Mouse (Mus musculus): ENCODE results near the gene Nckipsd.

The Nckipsd gene

DNA sequence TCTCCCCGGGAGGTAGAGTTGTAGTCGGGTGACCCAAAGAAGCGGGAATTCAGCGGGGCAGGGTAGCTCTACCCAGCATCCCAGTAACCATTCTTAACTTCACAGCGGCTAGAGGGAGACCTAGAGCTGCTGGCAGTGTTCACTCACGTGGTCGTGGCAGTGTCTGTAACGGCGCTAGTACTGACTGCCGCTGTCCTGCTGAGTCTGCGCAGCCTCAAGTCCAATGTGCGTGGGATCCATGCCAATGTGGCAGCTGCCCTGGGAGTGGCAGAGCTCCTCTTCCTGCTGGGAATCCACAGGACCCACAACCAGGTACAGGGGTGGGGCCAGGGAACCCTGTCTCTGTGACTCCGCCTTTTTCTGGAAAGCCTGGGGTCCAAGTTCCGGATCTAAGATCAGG is 34.8 kb downstream of the Nckipsd start:
- no peak for DNase-seq (ENCODE audit: extremely low read depth, insufficient read length, low spot score)

DNA sequence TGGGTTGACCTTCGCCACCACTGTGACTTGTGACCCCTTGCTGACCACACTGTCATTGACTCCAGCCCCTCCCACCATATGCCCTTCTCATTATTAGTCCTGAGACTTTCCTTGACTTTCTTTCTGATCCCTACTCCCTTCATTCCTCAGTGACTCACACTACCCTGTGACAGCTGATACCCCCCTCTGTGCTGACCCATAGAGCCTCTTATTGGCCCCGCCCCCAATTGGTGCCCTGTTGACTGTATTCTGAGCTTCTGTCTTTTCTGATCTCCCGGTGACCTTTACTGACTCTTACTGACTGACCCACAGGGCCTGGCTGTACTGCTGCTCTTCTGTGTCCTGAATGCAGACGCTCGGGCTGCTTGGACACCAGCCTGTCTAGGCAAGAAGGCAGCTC is 37.2 kb downstream of the Nckipsd start:
- DNase-seq (ENCODE audit: extremely low read depth, insufficient read length, low spot score) = no peak

DNA sequence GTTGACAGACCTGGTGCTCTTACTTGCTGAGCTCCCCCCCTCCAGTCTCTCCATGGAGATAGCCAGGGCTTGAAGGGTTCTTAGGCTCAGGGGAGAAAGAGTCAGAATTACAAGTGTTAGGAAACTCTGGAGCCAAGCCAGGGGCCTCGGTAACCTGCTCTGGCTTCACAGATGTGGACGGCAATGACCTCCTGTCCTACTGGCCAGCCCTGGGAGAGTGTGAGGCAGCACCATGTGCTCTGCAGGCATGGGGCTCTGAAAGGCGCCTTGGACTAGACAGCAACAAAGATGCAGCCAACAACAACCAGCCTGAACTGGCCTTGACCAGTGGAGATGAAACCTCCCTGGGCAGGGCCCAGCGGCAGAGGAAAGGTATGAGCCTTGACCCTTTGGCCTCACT is 39.2 kb downstream of the Nckipsd start:
- no peak for DNase-seq (ENCODE audit: extremely low read depth, insufficient read length, low spot score)

DNA sequence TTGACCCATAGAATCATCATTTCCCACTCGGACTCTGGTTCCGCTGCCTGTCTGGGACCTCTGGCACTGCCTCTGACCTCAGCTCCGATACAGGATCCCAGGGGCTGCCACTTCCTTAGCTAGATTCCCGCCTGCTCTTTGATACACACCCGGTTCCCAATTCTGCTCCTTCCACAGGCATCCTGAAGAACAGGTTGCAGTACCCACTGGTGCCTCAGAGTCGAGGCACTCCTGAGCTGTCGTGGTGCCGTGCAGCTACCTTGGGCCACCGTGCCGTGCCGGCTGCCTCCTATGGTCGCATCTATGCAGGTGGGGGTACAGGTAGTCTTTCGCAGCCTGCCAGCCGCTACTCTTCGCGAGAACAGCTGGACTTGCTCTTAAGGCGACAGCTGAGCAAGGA is 40.3 kb downstream of the Nckipsd start:
- no peak for DNase-seq (ENCODE audit: extremely low read depth, insufficient read length, low spot score)

DNA sequence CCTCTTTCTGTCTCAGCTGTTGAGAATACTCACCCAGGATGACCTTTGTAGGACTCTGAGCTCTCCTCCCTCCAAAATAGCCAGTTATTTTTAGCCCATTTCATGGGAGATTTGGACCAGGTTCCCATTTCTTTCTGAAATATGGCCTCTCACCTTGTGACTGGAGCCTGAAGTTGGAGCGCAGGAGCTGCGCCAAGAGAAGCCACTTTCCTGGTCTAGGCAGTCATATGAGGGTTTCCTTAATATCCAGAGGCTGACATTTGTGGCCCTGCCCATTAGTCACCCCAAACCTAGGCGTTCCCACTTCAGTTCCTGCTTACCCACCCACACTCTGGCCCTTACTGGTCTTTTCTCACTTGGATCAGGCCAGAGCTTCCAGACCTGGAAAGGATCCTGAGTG is 44.8 kb downstream of the Nckipsd start, which contains the start of gene Slc26a6:
Gene Slc26a6, plus strand, starts transcription at position 308 of the 400 bp plus-strand sequence.
- no peak for DNase-seq (ENCODE audit: extremely low read depth, insufficient read length, low spot score)

- DNase-seq (ENCODE audit: extremely low read depth, insufficient read length, low spot score) = peak; percentile 95
Observed at GRCm38 (mm10) chr9:108853635-108854240, 45.6 kb downstream of the Nckipsd start.

DNA sequence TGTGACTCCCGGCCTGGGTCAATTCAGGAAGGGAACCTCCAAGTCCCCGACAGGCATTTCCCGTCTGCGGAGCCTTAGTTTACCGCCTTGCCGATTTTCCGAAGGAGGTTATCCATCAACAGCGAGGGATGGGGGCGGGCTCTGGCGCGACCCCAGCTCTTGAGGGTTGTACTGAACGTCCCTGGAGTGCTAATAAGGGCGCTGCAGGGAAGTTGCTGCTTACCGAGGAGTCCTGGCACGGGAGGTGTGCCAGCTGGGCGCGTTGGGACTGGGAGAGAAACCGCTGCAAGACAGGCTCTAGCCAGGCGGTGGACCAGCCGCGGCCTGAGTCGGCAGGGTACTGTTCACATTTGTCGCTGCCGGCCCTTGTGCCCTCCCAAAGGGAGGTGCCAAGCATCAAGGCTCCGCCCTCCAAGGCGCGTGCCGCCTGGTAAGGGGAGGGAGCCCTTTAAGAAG is 46.1 kb downstream of the Nckipsd start:
- DNase-seq (ENCODE audit: extremely low read depth, insufficient read length, low spot score) = peak; percentile 95

DNA sequence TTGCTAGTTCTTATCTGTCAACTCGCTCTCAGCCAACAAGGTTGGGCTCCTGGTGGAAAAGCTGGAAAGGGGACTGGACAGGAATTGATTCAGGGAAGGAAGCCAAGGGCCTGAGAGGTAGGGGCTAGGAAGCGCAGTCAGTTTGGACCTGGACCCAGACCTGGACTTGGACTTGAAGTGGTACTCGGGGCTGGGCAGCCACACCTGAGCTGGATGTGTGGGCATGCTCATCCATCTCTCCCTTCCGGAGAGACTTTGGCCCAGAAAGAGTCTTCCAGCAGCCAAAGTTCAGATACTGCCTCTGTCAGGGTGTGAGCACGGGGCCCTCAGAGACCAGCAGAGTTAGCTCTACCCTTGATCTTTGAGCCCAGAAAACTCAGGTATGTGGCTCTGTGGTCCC is 47.2 kb downstream of the Nckipsd start:
- no peak for DNase-seq (ENCODE audit: extremely low read depth, insufficient read length, low spot score)

DNA sequence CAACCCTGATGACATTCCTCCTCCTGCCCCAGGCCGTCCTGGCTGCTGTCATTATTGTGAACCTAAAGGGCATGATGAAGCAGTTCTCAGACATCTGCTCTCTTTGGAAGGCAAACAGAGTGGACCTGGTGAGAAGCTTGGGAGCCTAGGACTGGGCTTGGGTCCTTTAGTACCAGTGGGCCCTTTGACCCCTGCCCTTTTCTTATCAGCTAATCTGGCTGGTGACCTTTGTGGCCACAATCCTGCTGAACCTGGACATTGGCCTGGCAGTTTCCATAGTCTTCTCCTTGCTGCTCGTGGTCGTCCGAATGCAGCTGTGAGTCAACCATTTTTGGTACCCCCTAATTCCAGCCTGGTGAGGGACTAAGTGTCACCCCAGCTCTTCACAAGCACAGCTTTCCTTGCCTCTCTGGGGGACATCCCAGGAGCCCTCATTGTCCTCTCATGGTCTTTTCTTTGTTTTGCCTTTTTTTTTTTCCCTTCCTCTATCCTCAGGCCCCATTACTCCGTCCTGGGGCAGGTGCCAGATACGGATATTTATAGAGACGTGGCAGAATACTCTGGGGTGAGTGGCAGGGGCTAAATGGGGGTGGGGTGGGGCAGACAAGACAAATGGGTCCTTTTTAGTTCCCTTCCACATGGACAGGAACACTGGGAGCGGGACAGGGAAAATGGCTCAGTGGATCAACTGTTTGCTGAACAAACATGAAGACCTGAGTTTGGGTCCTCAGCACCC is 50.8 kb downstream of the Nckipsd start:
- DNase-seq (ENCODE audit: extremely low read depth, insufficient read length, low spot score) = no peak
